Mouse (Mus musculus): ENCODE measurements around the gene Stab1. TPM values are rescaled to one million over a fixed set of nuclear protein-coding genes. Genes with fewer than 3 reads are reported as not detected.

Gene Stab1
- polyA plus RNA-seq, 1 experiment from 2014 or later, result 22.8 TPM

- Histone ChIP-seq H3K4me2 (peak overlapping the region; percentile 61; the same call in 1 of the 2 replicates), H3K9ac (no peak overlapping the region), H3K36me3 (replicated peaks) (peaks cover under 1% of the 10 kb centered on the region; the same call in 1 of the 2 replicates), H3K4me3 (no peak overlapping the region), H3K27ac (peak overlapping the region; percentile 40), H3K27me3 (replicated peaks) (no peaks in the 10 kb centered on the region), H3K9me3 (no peaks in the 10 kb centered on the region), H3K4me1 (peaks cover 42% of the 10 kb centered on the region)
- WGBS, result 83% methylated on average over 25 of the region's 25 CpGs
- no peak for ATAC-seq (replicated peaks)
These were observed 34.1 kb downstream of the Stab1 start for GRCm38 (mm10) chr14:31134015-31135000.

GRCm38 (mm10) chr14:31133023-31133665 lies 35.3 kb downstream of the Stab1 start:
- Histone ChIP-seq H3K27ac (no peak overlapping the region), H3K4me2 (peak overlapping the region; percentile 61), H3K9me3 (no peaks in the 10 kb centered on the region), H3K4me1 (peaks cover 47% of the 10 kb centered on the region), H3K36me3 (replicated peaks) (no peaks in the 10 kb centered on the region; the same call in 1 of the 2 replicates), H3K27me3 (replicated peaks) (no peaks in the 10 kb centered on the region), H3K4me3 (no peak overlapping the region), H3K9ac (no peak overlapping the region; the same call in 1 of the 2 replicates)
- no peak for ATAC-seq (replicated peaks)
- WGBS, result 74% methylated on average over 11 of the region's 11 CpGs

- Histone ChIP-seq H3K9ac (no peak overlapping the region), H3K27ac (no peak overlapping the region), H3K27me3 (replicated peaks) (no peaks in the 10 kb centered on the region), H3K4me2 (peak overlapping the region; percentile 61), H3K4me3 (peak overlapping the region; percentile 80), H3K9me3 (no peaks in the 10 kb centered on the region), H3K36me3 (replicated peaks) (no peaks in the 10 kb centered on the region; the same call in 1 of the 2 replicates), H3K4me1 (peaks cover 51% of the 10 kb centered on the region)
- no peak for ATAC-seq (replicated peaks)
- WGBS, result 89% methylated on average over 7 of the region's 7 CpGs
These were observed 35.9 kb downstream of the Stab1 start for GRCm38 (mm10) chr14:31132491-31132975.

DNA sequence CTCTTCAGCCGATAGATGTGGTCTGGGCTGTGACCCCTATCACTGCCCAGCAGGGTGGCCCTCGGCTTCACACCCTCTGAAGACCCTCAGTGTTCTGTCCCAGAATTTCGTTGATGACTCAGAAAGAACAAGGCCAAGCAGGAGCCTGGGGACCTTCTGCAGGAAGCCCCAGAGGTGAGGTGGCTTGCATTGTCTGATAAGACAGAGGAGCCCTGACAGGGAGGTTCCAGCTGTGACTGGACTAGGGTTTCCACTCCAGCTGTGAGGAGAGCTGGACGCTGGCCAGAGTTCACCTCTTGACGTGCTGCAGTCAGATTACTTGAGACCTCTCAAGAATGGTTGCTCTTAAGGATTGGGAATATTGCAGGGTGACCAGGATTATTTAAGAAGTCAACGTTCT lies 36.4 kb downstream of the Stab1 start:
- peak overlapping the region; percentile 64 for H3K9ac ChIP-seq
- peak overlapping the region; percentile 61 for H3K4me2 ChIP-seq
- H3K4me1 ChIP-seq, result peaks cover 56% of the 10 kb centered on the region
- H3K4me3 ChIP-seq, result peak overlapping the region; percentile 80
- ATAC-seq (replicated peaks), result no peak
- no peaks in the 10 kb centered on the region for H3K27me3 ChIP-seq (replicated peaks)
- H3K27ac ChIP-seq, result no peak overlapping the region
- WGBS, result 10% methylated on average over 6 of the region's 6 CpGs
- no peaks in the 10 kb centered on the region; the same call in 1 of the 2 replicates for H3K36me3 ChIP-seq (replicated peaks)
- no peaks in the 10 kb centered on the region for H3K9me3 ChIP-seq

GRCm38 (mm10) chr14:31131272-31131821 lies 37.1 kb downstream of the Stab1 start:
- peak overlapping the region; percentile 64 for H3K9ac ChIP-seq
- peak overlapping the region; percentile 80 for H3K4me3 ChIP-seq
- peak overlapping the region; percentile 61 for H3K4me2 ChIP-seq
- peaks cover 60% of the 10 kb centered on the region for H3K4me1 ChIP-seq
- no peaks in the 10 kb centered on the region; the same call in 1 of the 2 replicates for H3K36me3 ChIP-seq (replicated peaks)
- H3K27me3 ChIP-seq (replicated peaks), result no peaks in the 10 kb centered on the region
- peak overlapping the region; percentile 90 for H3K27ac ChIP-seq
- no peaks in the 10 kb centered on the region for H3K9me3 ChIP-seq
- ATAC-seq (replicated peaks), result peak; percentile 12; the same call in 1 of the 2 replicates
- WGBS, result under 1% methylated on average over 43 of the region's 43 CpGs

DNA sequence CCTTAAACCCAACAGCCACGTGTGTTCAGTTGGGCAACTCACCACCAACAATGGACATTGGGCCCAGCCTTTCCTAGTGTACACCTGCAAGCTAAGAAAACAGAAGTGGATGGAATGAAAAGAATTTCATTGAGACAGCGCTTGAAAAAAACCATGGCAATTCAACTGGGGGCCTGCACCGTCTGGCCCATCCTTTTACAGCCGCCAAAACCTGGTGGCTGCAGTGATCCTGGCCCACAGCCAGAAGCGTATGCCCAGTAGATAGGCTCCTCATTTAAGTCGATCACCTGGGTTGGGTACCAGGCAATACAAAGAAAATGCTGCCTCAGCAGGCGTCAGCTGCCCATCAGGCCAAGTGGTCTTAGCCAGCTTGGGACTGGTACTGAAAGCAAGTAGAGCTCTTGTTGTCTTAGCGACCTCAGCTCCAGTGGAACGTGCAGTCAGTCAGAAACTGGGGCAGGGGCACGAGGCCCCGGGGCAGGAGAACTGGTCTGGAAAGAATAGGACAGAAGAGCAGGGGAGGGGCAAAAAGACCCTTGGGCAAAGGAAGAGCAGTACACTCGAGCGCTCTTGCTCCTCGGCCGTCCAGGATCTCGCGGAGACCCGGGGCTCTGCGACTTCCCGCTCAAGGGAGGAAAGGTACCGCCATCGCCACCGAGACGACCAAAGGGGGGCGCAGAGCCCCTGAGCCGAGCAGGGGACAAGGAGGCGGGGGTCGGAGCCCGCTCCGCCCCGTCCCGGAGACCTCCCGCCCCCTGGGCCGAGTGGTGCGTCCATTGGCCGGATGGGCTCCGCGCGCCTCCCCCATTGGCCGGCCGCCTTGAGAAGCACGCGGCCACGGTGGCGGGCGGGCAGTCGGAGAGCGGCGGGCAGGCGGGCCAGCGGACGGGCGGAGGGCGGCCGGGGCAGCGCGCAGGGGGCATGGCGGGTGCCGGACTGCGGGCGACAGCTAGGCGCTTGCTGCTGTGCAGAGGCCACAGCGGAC lies 37.9 kb downstream of the Stab1 start, which contains the start of gene Nt5dc2:
Nt5dc2 (plus strand) TSS at position 818 of the 985 bp plus-strand sequence.
- Histone ChIP-seq H3K36me3 (replicated peaks) (no peaks in the 10 kb centered on the region), H3K9ac (peak within 1 kb of the TSS; percentile 64), H3K4me3 (peak within 1 kb of the TSS; percentile 80), H3K4me2 (peak within 1 kb of the TSS; percentile 61), H3K27ac (peak within 1 kb of the TSS; percentile 90), H3K27me3 (replicated peaks) (no peaks in the 10 kb centered on the region), H3K9me3 (no peaks in the 10 kb centered on the region), H3K4me1 (peaks cover 64% of the 10 kb centered on the region)
- WGBS, result 4% methylated on average over 62 of the region's 63 CpGs
- peak; percentile 83 for ATAC-seq (replicated peaks)

GRCm38 (mm10) chr14:31129326-31130235 lies 38.9 kb downstream of the Stab1 start:
- Histone ChIP-seq H3K27me3 (replicated peaks) (no peaks in the 10 kb centered on the region), H3K36me3 (replicated peaks) (no peaks in the 10 kb centered on the region), H3K9me3 (no peaks in the 10 kb centered on the region), H3K4me1 (peaks cover 68% of the 10 kb centered on the region), H3K4me2 (peak overlapping the region; percentile 91), H3K9ac (0 out of 2 replicates have a peak overlapping the region, but pooled peaks have one; percentile 21), H3K27ac (peak overlapping the region; percentile 90), H3K4me3 (peak overlapping the region; percentile 92)
- WGBS, result 69% methylated on average over 15 of the region's 15 CpGs
- ATAC-seq (replicated peaks), result no peak

DNA sequence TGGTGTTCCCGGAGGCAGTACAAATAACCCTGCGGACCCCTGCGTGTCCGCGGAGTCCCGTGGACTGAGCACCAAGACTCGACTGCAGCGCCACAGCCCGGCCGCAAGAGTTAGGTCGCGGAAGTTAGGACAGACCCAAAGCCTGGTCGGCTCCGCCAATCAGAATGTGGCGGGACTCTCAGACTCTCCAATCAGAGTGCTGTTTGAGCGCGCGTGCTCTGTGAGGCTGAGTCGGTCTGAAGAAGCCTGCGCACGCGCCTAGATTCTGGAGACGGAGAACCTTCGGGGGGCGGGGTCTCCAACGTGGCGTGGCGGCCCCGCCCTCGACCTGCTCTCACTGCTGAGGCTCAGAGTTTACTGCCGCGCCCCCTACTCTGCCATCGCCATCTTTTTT lies 39.6 kb downstream of the Stab1 start, which contains the start of gene Smim4:
Smim4 (minus strand) TSS at position 131 of the 394 bp plus-strand sequence.
- peaks cover 61% of the 10 kb centered on the region for H3K4me1 ChIP-seq

DNA sequence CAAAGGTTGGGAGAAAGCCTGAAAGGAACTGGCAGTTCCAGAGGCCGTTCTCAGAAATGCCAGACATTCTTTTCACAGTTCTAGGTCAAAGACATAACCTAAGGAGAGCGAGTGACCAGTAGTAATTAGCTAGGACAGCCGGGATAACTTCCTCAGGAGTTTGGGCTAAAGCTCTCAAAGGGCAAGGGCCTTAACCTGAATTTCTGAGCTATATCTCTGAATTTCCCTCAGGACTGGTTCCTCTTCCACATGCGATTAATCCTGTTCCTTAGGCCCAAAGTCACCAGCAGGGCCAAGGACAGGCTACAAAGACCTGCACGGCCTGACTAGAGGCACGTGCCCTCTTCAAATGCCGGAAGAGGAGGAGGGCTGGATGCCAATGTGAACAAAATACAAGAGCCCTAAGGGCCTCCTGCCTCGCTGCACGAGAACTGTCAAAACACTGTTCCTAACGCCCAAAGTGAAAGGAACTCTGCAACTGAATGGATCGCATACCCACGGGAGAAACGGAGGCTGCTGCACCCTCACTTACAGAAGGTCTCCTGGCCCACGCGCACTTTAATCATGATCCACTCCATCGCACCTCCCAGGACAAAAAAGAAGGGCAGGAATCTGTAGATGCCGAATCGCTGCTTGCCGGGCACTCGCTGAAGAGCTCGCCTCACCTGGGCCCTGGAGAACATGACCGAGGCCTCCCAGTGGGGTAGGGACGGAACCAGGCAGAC lies 40.2 kb downstream of the Stab1 start:
- Histone ChIP-seq H3K27me3 (replicated peaks) (no peaks in the 10 kb centered on the region), H3K9me3 (no peaks in the 10 kb centered on the region), H3K9ac (peak overlapping the region; percentile 73), H3K27ac (peak overlapping the region; percentile 90), H3K4me3 (peak overlapping the region; percentile 92), H3K36me3 (replicated peaks) (0 out of 2 replicates have a peak, but pooled peaks cover 2% of the 10 kb centered on the region), H3K4me2 (peak overlapping the region; percentile 91), H3K4me1 (peaks cover 55% of the 10 kb centered on the region)
- 0 out of 2 replicates have a peak, but pooled peaks have one; percentile 1 for ATAC-seq (replicated peaks)
- 2% methylated on average over 23 of the region's 23 CpGs for WGBS

More for the DNA sequence above, 39.6 kb downstream of the Stab1 start, which contains the start of gene Smim4:
- no peaks in the 10 kb centered on the region for H3K9me3 ChIP-seq
- peak within 1 kb of the TSS; percentile 73 for H3K9ac ChIP-seq
- under 1% methylated on average over 33 of the region's 33 CpGs for WGBS
- H3K27me3 ChIP-seq (replicated peaks), result no peaks in the 10 kb centered on the region
- H3K27ac ChIP-seq, result peak within 1 kb of the TSS; percentile 90
- H3K4me2 ChIP-seq, result peak within 1 kb of the TSS; percentile 91
- peak within 1 kb of the TSS; percentile 92 for H3K4me3 ChIP-seq
- no peaks in the 10 kb centered on the region for H3K36me3 ChIP-seq (replicated peaks)
- peak; percentile 96 for ATAC-seq (replicated peaks)
